Mouse (Mus musculus) monocyte, adult 2 months (primary cell): ENCODE results near the gene Mtor.

ENCODE experiments used
- DNase-seq, 2 experiments: peaks; one replicate each; pipeline ENCODE4 v3.0.0; 2022; ENCODE audit warnings: low spot score in 2 of 2, low read depth in 1 of 2

The Mtor gene

DNA sequence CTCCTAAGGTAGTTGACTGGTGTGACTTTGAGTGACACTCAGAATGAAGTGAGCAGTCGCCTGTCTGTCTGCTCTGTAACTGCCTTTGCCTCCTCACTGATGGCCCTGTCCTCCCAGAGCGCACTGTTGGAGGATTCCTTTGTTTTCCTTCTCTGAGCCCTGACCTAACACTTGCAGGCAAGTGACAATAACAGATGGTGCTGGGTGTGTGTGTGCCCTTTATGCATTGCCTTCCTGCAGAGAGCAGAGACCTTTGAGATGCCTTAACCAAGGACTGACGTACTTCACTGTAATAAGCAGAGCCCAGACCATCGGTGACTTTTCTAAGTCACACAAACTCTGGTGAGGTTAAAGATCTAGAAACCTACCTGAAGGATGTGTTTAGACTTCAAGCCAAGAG is 82.9 kb downstream of the Mtor start:
- DNase-seq = no peak

DNA sequence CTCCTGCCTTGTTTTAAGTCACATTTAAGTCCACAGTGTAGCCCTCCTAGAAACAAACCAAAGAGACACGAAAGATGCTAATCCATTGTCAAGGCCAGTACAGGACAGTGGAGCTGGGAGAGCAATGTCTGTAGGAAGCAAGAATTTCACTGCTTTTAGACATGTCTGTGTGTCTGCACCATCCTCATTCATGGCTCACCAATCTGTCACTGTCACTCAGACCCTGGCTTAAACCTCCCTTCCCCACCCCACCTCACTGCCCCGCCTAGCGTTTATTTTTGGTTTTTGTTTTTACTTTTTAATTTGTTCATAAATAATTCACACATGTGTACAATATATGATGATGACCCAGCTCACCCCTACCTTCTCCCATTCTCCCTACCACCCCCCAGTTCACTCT is 84.1 kb downstream of the Mtor start:
- no peak for DNase-seq

DNA sequence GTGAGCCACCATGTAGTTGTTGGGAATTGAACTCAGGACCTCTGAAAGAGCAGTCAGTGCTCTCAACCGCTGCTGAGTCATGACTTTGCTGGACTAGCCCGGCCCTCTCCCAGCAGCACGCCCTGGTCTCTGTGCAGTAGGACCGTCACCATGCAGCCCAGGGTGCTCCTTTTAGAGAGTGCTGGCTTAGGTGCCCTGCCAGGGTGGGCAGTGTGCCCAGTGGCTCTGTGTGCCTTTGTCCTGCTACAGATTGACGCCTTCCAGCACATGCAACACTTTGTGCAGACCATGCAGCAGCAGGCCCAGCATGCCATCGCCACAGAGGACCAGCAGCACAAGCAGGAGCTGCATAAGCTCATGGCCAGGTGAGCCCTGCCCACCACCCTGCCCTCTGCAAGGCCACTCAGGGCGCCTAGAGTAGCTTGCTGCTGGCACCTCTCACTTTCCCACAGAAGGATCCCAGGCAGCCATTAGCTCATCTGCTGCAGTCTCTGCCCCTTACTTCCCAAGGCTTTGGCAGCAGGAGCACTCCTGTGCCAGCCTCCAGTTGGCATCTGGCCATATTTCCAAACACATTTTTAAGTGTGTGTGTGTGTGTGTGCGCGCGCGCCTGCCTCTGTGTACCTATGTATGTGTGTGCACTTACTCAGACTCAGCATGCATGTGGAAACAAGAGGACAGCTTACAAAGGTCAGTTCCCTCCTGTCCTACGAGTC is 85.4 kb downstream of the Mtor start:
- no peak for DNase-seq

DNA sequence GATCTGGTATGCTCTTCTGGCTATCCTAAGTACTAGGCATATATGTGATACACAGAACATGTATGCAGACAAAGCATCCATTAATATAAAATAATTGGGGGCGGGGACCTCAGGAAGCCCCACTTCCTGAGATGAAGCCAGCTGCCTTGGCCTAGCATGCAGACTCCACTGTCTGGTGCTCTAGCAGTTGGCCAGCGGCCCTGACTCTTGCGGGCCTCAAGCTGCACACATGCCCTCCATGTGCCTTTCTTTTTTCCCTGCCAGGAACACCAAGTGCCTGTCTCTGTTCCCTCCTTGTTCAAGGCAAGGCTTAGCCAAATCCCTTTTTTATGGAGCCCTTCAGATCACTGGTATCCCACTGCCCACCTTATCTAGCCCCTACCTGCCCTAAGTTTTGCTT is 87.5 kb downstream of the Mtor start:
- DNase-seq = no peak

DNA sequence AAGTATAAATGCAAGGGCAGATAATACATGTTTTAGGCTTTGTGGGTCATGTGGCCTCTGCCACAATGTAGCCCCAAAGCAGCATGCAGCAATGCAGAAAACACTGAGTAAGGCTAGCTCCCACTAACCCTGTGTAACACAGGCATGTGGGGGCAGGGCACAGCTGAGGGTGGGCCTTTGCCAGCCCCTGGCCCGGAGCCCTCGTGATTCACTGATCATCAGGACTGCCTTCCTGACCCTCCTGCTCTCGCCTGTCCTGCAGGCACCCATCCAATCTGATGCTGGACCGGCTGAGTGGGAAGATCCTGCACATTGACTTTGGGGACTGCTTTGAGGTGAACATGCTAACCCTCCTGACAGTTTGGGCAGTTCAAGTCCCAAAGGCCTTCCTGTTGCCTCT is 100.7 kb downstream of the Mtor start:
- no peak for DNase-seq

DNA sequence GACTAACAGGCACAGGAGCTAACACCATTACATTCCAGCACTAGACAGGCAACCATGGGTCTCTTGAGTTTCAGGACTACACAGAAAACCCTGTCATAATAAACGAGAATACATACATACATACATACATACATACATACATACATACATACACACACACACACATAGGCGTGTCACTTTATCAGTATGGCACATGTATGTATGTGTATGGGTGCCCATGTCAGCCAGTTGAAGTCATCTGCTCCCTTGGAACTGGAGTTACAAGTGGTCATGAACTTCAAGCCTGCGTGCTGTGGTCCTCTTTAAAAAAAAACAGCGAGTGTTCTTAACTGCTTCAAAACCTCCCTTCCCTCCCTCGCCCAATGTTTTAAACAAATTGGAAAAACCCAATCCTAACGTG is 109.4 kb downstream of the Mtor start:
- no peak for DNase-seq

DNA sequence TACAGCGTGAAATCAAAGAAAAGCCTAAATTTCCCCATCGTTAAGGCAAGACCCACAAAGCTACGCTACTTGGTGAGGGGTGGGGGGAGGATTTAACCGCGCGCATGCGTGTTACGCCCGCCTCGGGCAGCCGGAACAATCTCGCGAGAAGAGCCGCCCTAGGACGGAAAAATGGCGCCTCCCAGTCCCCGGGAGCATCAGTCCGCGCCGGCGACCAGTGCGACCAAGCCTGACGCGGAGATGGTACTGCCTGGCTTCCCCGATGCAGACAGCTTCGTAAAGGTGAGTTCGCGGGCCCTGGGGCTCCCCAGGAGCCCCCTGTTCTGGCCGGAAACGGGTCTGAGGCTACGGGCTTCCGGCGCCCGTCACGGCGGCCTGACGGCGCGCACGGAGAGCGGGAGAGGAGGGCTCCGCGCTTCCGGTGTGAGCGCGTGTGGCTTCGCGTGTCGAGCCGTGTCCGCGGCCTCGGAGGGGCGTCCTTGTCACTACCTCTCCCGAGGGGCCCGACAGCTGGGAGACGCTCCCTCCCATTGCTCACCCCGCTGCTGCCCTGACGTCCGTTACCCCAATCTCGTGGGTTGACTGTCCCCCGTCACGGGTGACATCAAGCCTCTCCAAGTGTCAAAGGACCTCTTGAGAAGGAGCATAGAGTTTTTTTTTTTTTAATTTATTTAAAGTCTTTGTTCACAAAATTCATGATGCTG is 110.0 kb downstream of the Mtor start, which contains the start of gene Exosc10:
Gene Exosc10, plus strand, starts transcription at position 133 of the 704 bp plus-strand sequence.
- peak; percentile 46 to 81 for DNase-seq

DNA sequence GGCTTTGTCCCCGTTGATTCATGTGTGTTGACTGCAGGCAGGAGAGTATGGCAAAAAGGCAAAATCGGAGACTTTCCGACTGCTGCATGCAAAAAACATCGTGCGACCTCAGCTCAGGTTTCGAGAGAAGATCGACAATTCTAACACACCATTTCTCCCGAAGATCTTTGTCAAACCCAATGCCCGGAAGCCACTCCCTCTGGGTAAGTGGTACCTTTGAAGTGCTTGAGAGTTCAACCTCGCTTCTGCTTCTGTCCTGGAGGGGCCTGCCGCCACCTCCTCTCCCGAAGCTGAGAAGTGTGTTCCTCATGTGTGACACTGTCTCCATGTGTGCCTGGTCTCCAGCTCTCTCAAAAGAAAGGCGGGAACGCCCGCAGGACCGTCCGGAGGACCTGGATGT is 114.3 kb downstream of the Mtor start:
- no peak for DNase-seq

DNA sequence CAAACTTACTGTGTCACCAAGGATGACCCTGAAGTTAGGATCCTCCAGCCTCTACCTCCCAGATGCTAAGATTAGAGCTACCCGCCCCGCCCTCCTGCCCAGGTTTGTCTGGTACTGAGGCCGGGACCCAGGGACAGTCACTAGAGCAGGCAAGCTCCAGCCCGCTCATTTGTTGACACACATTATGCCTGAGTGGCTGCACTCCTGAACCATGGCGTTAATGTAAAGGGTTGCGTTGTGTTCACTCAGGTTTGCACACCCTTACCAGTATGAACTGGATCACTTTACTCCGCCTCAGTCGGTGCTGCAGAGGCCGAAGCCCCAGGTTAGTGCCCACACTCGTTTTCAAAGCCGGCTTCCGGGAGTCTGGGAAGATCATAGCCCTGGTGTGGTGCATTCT is 115.2 kb downstream of the Mtor start:
- no peak for DNase-seq

DNA sequence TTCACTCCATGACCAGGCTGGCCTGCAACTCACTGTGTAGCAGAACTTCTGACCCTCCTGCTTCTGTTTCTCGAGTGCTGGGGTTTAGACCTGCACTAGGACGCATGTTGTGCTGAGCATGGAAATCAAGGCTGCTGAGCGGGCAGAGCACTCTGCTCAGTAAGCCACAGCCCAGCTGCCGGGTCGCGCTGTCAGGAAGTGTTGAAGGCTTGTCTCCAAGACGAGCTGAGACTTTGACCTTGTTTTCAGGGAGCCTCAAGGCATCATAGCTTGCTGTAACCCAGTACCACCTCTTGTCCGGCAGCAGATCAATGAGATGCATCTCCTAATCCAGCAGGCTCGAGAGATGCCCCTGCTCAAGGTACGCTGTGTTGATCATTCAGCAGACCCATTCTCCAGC is 121.7 kb downstream of the Mtor start:
- no peak for DNase-seq

DNA sequence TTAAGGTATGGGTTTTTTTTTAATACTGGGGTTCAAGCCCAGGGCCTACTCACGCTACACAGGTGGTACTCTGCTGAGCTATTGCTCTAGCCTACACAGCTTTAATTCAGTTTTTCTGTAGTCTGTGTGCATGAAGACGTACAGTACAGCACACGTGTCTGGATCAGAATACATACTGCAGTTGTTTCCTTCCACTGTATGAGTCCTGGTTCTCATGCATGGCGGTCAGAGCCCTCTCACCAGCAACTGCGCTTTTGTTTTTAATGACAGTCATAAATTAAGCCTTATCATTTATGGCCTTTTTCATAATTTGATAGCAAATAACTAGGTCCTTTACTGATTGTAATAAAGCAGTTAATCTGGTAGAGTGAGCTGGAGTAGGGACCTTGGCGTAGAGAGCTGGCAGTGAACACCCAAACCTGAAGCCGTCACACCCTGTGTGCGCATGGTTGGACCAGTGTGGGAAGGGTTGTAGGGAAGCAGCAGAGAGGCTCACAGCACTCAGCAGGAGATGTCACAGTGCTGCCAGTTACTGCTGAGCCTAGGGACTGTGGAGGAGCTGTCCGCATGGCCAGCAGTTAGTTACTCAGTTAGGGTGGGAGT is 122.4 kb downstream of the Mtor start:
- DNase-seq = no peak

DNA sequence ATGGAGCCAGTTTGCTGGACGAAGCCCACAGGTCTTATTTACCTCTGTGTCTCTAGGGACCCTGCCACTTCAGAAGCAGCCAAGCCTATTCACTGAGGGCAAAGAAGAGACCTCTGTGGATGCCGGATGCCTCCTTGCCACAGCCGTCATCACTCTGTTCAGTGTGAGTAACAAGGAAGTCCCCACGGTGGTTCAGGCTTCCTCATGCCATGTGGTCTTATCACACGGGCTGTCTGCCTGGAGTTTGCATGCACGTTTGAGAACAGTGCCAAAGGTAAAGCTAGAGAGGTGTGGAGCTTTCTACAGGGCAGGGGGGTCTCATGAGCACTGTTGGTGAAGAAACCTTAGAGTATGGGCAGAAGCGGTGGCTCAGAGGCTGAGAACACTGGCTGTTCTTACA is 124.8 kb downstream of the Mtor start:
- no peak for DNase-seq

DNA sequence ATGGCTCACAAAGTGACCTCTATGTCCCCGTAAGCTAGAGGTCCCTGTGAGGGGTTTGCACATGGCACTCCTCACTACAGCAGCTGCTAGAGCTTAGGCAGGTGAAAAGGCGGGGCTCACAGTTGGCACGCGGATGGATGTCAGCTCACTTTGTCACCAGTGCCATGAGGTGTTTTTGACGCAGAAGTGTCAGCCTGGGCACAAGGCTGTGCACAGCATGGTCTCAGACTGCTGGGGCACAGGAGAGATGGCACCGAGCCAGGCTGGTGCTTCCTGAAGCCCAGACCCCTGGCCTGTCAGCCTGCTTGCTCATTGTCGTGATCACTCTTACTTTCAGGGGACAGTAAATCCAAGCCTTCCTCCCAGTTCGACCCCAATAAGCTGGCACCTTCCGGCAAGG is 132.4 kb downstream of the Mtor start:
- no peak for DNase-seq

DNA sequence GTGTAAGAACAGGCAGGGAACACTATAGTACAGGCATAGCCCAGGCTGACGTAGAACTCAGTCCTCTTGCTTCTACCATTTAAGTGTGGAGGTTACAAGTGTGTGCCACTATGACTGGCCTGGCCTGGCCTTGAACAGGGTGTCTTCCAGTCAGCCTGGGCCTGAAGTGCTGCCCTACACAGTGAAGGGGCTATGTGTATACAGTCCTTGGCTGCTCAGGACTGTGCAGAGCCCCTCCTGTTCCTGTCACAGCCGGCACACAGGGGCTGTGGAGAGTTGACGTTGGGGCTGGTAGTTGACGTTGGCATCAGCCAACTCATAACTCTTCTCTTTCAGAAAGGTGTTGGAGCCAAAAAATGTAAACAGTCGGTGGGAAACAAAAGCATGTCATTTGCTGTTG is 133.0 kb downstream of the Mtor start:
- DNase-seq = no peak

DNA sequence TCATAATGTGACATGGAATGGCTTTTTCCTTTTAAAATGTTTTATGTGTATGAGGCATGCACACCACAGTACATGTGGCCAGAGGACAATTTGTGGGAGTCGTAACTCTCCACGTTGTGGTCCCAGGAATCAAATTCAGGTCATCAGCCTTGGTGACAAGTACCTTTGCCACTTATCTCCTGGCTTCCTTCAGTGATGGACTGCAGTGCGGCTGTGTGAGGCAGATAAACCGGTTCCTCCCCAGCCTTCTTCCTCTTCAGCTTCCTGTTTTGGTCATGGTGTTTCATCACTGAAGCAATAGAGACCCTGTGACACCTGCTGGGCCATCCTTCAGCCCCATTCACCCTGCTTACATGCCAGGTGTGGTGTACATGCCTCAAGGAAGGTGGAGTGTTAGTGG is 134.8 kb downstream of the Mtor start:
- DNase-seq = no peak

DNA sequence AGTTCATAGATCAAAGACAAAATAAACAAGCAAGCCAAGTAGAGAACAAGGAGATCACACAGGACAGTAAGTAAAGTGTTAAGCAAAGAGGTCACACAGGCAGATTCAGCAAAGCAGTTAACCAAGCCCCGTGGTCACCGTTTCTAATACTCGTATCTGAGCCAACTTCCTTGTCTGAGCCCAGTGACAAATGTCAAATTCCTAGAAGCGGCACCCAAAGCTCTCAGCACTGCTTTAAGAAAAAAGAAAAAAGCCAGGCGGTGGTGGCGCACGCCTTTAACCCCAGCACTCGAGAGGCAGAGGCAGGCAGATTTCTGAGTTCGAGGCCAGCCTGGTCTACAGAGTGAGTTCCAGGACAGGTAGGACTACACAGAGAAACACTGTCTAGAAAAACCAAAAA is 138.2 kb downstream of the Mtor start:
- DNase-seq = no peak

DNA sequence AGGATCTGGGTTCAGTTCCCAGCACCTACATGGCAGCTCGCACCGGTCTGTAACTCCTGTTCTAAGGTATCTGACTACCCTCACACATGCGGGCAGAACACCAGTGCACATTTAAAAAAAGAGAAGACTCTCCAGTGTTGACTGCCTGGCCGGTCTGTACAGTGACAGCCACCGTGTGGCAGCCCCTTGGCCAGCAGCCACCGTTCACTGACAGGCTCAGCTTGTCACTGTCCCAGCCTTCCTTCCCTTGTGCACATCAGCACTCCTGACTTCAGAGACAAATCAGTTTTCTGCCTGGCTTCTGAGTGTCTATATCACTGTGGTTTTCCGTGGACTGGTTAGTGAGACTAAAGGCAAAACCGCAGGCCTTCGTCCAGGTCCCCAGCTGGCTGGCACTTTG is 140.4 kb downstream of the Mtor start:
- no peak for DNase-seq

DNA sequence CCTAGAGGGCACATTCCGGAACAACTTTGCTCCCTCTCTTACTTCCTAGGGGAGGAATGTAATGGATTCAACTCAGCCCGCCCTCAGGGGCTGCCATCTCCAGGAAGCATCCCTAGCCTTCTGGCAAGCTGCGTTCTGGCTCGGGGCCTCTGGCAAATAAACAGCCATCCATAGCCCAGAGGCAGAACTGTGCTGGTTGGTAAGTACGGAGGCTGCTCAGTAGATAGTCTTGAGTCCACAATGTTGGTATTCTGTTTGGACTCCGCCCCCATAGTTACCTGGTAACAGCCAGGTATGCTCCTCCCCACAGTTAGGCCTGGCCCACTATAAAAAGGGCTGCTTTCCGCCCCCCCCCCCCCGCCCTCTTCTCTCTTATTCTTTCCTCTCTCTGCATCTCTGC is 141.2 kb downstream of the Mtor start:
- no peak for DNase-seq

DNA sequence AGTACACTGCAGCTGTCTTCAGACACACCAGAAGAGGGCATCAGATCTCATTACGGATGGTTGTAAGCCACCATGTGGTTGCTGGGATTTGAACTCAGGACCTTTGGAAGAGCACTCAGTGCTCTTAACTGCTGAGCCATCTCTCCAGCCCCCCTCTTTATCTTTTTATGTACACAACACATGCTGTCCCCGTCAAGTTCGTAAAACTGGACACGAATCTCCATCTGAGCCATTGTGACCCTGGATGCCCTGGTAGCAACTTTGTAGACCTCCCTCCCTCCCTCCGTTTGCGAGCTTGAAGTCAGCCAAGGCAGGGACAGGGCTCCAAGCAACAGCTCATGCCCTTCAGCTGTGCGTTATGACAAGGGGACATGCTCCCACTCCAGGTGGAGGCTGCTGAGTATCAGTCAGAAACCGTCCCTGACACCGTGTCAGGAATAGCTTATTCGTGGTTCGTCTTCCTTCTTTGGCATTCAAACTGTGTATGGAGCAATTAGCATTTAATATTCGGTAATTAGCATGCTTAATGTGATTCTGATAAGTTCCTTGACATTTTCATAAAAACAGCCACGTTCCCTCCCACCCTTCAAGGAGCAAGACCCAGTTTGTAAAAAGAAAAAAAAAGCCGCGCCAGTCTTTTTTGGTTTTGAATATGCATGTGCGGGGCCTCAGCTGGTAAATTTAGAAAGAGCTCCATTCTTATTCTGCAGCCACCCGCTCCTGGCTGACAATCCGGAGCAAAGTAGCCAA is 142.2 kb downstream of the Mtor start:
- DNase-seq = no peak

DNA sequence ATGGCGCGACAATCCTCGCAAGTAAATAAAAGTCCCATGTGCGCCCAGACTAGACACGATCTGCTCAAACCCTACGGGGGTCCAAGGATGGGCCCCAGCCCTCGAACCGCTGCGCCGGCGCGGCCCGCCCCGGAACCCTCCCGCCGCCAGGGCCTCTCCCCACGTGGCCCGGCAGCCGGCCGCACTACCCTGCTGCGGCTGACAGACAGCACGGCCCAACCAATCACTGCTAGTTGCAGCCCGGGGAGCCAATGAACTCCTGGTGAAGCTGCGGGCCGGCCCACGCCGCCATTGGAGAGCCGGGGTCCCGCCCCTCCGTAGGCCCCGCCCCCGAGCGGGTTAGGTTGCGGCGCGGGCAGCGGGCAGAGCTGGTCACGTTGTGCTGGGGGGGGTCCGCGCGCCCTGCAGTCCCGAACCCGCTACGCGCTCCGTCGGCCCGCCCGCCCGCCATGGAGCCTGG is 142.8 kb downstream of the Mtor start, which contains the start of gene Srm:
Gene Srm, plus strand, starts transcription at position 333 of the 460 bp plus-strand sequence.
- peak; percentile 81 to 88 for DNase-seq

DNA sequence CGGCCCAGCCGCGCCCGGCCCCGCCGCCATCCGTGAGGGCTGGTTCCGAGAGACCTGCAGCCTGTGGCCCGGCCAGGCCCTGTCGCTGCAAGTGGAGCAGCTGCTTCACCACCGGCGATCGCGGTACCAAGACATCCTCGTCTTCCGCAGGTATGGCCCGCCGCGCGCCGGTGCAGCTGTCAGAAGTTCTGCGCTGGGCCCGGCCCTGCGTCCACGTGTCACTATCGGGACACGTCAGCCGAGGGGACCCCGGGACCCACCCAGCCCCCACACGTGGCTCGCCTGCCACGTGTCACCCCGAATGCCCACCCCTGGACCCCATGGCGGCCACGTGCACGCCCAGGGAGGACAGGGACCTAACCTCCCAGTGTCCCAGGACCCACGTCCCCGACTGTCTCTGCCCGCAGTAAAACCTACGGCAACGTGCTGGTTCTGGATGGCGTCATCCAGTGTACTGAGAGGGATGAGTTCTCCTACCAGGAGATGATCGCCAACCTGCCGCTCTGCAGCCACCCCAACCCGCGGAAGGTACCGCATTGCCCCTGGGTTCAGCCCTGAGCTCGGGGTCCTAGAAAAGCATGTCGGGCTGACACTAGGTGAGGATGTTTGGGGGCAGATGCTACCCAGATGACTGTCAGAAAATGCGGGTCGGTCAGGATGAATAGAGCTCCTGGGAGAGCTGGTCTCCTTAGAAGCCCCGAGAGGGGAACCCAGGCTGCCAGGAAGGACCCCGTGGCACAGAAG is 143.4 kb downstream of the Mtor start:
- DNase-seq = no peak
